Mouse (Mus musculus) embryonic facial prominence, embryonic 14.5 days (tissue): Measurements from ENCODE around the gene Pcca. TPM values are rescaled to one million over a fixed set of nuclear protein-coding genes. Genes with fewer than 3 reads are reported as not detected.
A peak's percentile ranks its signal among the peaks of the same experiment; 100 is the strongest.
"Not testable (repeated sequence)": the region's sequence is repeated elsewhere in the genome, so short reads cannot be mapped to it uniquely, and the experiment has no call there.

Source experiments
- ATAC-seq: fragments of 200-750 bp; cut with Nextera tagmentation; 2 replicates; pipeline ENCODE4 v1.8.0; 2017; ENCODE audit warnings: low read depth, moderate number of reproducible peaks, moderate TSS enrichment
- DNase-seq: peaks from one replicate; pipeline ENCODE4 v3.0.0-alpha.2; 2015; ENCODE audit warnings: low spot score
- H3K27ac ChIP-seq: fragments of 300-500 bp; sonication (generic); replicated peaks from 2 replicates; pipeline ENCODE4 v1.5.1; 2014; ENCODE audit warnings: low read depth, mild to moderate bottlenecking, low read length, moderate library complexity
- H3K27me3 ChIP-seq: fragments of 300-500 bp; sonication (generic); replicated peaks from 2 replicates; pipeline ENCODE4 v1.6.1; 2014; ENCODE audit warnings: low read length; ENCODE audit not compliant: control insufficient read depth, insufficient read depth
- H3K36me3 ChIP-seq: fragments of 300-500 bp; sonication (generic); 2 replicates; pipeline ENCODE4 v1.6.1; 2014; ENCODE audit warnings: low read length, mixed read lengths; ENCODE audit not compliant: control insufficient read depth, insufficient read depth
- H3K4me1 ChIP-seq: fragments of 300-500 bp; sonication (generic); 2 replicates; pipeline ENCODE4 v1.6.1; 2014; ENCODE audit warnings: antibody characterized with exemption, low read length; ENCODE audit not compliant: control insufficient read depth, insufficient read depth
- H3K4me2 ChIP-seq: fragments of 300-500 bp; sonication (generic); 2 replicates; pipeline ENCODE4 v1.6.1; 2014; ENCODE audit warnings: low read depth, mild to moderate bottlenecking, low read length, moderate library complexity, mixed read lengths
- H3K4me3 ChIP-seq: fragments of 300-500 bp; sonication (generic); 2 replicates; pipeline ENCODE4 v1.5.1; 2014; ENCODE audit warnings: low read depth, mild to moderate bottlenecking, low read length
- H3K9ac ChIP-seq: fragments of 300-500 bp; sonication (generic); 2 replicates; pipeline ENCODE4 v1.6.1; 2014; ENCODE audit warnings: low read depth, mild to moderate bottlenecking, low read length, moderate library complexity, mixed read lengths
- H3K9me3 ChIP-seq: fragments of 300-500 bp; sonication (generic); 2 replicates; pipeline ENCODE4 v1.6.1; 2016; ENCODE audit warnings: low read length; ENCODE audit not compliant: control insufficient read depth
- WGBS: fragments of 180-500 bp; shearing (Covaris S2); extraction: QIAGEN DNeasy Blood & Tissue Kit; methylation state at CpG from one replicate; pipeline ENCODE4 v1.1.7; 2014; 5-methylcytosine and 5-hydroxymethylcytosine counted together
- polyA plus RNA-seq: library from polyadenylated mRNA; unstranded; fragments of >200 nt; fragmentation: Nextera tagmentation; extraction: Ambion mirVana; gene quantifications from 2 replicates; pipeline ENCODE4 v1.2.1, GENCODE M21; 2014

The Pcca gene
- polyA plus RNA-seq, 1 experiment from 2014 or later: 23.1 TPM

DNA sequence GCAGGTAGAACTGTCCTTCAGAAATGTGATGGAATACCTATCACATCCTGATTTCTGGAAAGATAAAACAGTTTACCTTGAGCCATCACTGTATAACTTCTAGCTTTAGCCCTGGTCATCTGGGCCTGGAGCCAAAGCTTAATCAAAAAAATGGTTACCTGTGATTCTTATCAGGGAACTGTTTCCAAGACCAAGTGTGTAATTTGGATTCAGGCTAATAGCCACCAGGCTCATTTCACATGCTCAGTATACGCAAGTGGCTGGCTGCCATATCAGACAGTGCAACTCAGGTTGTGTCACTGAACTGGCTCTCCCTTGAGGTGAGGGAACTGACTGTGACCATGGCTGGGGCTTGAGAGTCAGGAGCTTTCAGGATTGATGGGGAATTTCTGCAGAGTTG is 14.3 kb downstream of the Pcca start:
- H3K4me3 ChIP-seq: no peak overlapping the region
- 88% methylated on average over 1 of the region's 1 CpGs for WGBS

DNA sequence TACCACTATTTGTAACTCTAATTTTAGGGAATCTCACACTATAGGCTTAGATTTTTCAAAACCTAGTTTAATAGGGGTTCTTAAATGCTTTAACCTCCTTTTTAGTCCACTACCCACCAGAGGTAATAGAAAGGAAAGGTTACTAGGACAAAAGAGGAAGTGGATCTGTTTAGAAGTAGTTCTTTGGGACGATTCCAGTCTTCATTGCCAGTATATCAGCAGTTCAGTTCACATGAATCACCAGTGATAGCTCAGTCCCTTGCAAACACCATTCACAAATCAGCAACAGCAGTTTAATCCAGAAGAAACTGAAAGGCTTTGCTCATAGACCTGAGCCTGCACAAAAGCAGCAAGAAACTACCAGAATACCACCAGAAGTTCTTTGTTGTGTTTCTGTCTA is 14.8 kb downstream of the Pcca start:
- WGBS: 95% methylated on average over 1 of the region's 1 CpGs
- no peak overlapping the region for H3K9ac ChIP-seq
- no peak overlapping the region for H3K4me3 ChIP-seq
- H3K27me3 ChIP-seq: no peaks in the 10 kb centered on the region
- no peaks in the 10 kb centered on the region for H3K36me3 ChIP-seq
- H3K4me2 ChIP-seq: no peak overlapping the region
- DNase-seq (no peak), ATAC-seq (no peak)
- H3K9me3 ChIP-seq: peaks cover 8% of the 10 kb centered on the region; the same call in 1 of the 2 replicates
- H3K4me1 ChIP-seq: 0 out of 2 replicates have a peak, but pooled peaks cover 2% of the 10 kb centered on the region
- H3K27ac ChIP-seq: no peak overlapping the region

More for the DNA sequence above, 14.3 kb downstream of the Pcca start:
- no peaks in the 10 kb centered on the region for H3K36me3 ChIP-seq
- H3K27me3 ChIP-seq: no peaks in the 10 kb centered on the region
- ATAC-seq (no peak), DNase-seq (no peak)
- no peak overlapping the region for H3K9ac ChIP-seq
- no peak overlapping the region for H3K4me2 ChIP-seq
- 0 out of 2 replicates have a peak, but pooled peaks cover 2% of the 10 kb centered on the region for H3K4me1 ChIP-seq
- no peak overlapping the region for H3K27ac ChIP-seq
- peaks cover 8% of the 10 kb centered on the region; the same call in 1 of the 2 replicates for H3K9me3 ChIP-seq

DNA sequence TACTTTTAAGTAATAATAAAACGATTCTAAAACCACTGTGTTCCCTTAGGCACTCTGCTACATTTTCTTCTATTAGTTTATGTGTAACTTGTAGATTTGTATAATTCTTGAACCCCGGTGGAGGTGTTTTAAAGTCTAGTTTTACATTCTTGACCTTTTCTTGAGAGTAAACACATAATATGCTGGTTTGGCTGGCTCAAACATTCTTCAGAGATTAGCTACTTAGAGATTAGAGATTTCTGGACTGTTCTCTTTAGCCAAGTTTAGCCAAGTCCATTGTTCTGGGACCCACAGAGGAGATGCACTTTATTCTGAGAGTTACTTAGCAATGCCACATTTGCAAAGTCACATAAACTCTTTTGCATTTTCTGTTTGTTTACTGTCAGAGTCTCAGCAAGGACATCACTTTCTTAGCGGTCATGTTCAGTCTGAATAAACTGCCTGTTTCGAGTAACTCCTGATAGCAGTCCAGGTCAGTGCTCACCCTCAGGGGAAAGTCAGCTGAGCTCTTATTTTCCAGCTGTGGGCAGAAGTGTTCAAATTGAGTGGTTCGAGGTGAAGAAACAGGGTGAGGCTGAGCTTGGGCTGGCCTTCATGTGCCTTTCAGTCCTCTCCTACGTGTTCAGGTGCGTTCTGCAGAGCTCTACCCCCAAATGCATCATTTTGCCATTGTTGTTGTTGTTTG is 18.8 kb downstream of the Pcca start:
- no peak for ATAC-seq
- H3K9me3 ChIP-seq: peaks cover 8% of the 10 kb centered on the region; the same call in 1 of the 2 replicates
- 0 out of 2 replicates have a peak, but pooled peaks cover 2% of the 10 kb centered on the region for H3K4me1 ChIP-seq
- H3K4me2 ChIP-seq: no peak overlapping the region
- H3K27ac ChIP-seq: no peak overlapping the region
- H3K27me3 ChIP-seq: no peaks in the 10 kb centered on the region
- no peaks in the 10 kb centered on the region for H3K36me3 ChIP-seq
- no peak for DNase-seq
- no peak overlapping the region for H3K4me3 ChIP-seq
- 65% methylated on average over 7 of the region's 7 CpGs for WGBS
- no peak overlapping the region for H3K9ac ChIP-seq

DNA sequence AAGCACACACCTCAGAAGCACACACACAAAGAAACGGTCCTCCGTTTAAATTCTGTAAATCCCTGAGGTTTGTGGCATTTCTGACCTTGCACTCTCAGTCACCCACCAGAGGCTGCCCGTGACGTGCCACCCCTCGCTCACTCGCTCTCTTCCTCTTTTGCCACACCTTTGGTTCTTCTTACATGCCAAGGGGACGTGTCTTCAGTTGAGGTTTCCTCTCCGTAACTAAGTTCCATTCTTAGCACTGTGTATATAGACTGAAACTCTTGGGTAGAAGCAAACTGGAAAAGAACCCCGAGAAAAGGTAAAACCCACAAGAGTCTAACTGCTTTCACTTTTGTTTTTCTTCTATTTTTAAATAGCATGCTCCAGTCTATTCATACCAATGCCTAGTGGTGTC is 23.2 kb downstream of the Pcca start:
- WGBS: 90% methylated on average over 9 of the region's 9 CpGs
- 0 out of 2 replicates have a peak, but pooled peaks cover 2% of the 10 kb centered on the region for H3K4me1 ChIP-seq
- ATAC-seq: no peak

DNA sequence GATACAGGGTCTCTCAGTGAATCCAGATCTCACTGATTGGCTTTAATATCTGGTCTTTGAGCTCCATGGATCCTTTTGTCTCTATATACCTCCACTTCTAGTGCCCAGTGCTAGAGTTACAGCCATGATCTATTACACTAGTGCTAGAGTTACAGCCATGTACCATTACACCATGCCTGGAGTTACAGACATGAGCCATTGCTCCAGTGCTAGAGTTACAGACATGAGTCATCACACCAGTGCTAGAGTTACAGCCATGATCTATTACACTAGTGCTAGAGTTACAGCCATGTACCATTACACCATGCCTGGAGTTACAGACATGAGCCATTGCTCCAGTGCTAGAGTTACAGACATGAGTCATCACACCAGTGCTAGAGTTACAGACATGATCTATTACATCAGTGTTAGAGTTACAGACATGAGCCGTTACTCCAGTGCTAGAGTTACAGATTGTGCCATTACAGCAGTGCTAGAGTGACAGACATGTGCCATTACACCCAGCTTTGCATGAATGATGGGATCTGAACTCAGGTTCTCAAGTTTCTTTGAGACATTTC is 26.8 kb downstream of the Pcca start:
- H3K4me2 ChIP-seq, H3K4me1 ChIP-seq, H3K9ac ChIP-seq, H3K4me3 ChIP-seq, H3K27ac ChIP-seq, ATAC-seq, H3K27me3 ChIP-seq, DNase-seq, H3K9me3 ChIP-seq, H3K36me3 ChIP-seq: not testable (repeated sequence)
- 61% methylated on average over 1 of the region's 1 CpGs for WGBS

More for the DNA sequence above, 23.2 kb downstream of the Pcca start:
- Histone ChIP-seq H3K9me3 (no peaks in the 10 kb centered on the region), H3K9ac (no peak overlapping the region), H3K4me2 (no peak overlapping the region), H3K36me3 (no peaks in the 10 kb centered on the region), H3K4me3 (no peak overlapping the region), H3K27ac (no peak overlapping the region), H3K27me3 (no peaks in the 10 kb centered on the region)
- no peak for DNase-seq

DNA sequence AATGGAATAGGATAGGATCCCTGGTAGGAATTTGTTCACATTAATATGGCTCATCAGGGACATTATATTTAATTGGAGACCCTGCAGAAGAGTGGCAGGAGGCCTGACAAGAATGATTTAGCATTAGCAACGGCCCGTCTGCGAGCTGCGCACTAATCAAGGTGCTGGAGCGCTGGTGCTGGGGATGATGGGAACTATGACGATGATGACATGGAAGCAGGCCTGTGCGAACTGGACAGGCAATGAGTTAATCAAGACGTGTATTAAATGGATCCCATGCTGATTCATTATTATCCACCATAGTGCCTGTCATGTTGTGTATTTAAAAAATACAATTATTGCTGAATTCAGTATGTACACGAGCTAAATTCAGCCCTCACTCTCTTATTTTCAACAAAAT is 36.7 kb downstream of the Pcca start:
- 66% methylated on average over 9 of the region's 9 CpGs for WGBS
- Histone ChIP-seq H3K4me1 (no peaks in the 10 kb centered on the region), H3K9me3 (no peaks in the 10 kb centered on the region), H3K4me2 (no peak overlapping the region), H3K36me3 (no peaks in the 10 kb centered on the region), H3K4me3 (no peak overlapping the region), H3K9ac (no peak overlapping the region), H3K27me3 (no peaks in the 10 kb centered on the region), H3K27ac (no peak overlapping the region)
- DNase-seq: peak; percentile 36
- no peak for ATAC-seq

DNA sequence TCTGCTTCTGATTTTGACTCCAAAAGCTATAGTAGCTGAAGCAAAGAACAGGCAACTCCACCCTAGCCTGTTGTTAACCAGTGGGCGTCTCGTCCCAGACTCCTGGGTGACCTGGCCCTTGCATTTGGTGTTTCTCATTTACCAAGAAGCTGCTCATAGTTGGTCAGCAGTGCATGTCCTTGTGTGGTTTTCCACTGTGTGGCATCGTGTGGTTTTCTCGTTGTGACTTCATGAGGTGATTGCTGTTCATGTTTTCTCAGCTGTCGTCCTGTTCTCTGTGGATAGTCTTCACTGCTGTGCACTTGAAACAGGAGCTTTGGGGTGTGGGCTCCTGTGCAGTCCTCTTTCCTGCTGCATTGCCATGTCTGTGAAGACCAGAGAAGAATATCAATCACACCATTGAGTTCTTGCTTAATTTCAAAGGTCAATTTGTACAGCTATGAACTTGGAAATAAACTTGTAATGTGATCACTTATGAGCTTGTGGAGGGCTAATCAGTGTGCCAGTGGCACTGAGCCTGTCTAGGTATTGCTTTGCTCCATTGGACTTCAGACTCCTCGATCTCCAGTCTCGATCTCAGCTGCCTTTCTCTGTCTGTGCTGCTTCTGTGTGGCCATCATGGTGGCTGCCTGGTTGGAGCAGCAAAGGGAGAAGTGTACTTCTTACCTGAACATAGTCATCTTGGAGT is 40.1 kb downstream of the Pcca start:
- H3K9ac ChIP-seq: no peak overlapping the region
- H3K4me2 ChIP-seq: no peak overlapping the region
- WGBS: 74% methylated on average over 7 of the region's 7 CpGs
- no peaks in the 10 kb centered on the region for H3K27me3 ChIP-seq
- ATAC-seq (no peak), DNase-seq (no peak)
- no peaks in the 10 kb centered on the region for H3K4me1 ChIP-seq
- no peak overlapping the region for H3K4me3 ChIP-seq
- no peaks in the 10 kb centered on the region for H3K36me3 ChIP-seq
- H3K27ac ChIP-seq: no peak overlapping the region
- no peaks in the 10 kb centered on the region for H3K9me3 ChIP-seq

DNA sequence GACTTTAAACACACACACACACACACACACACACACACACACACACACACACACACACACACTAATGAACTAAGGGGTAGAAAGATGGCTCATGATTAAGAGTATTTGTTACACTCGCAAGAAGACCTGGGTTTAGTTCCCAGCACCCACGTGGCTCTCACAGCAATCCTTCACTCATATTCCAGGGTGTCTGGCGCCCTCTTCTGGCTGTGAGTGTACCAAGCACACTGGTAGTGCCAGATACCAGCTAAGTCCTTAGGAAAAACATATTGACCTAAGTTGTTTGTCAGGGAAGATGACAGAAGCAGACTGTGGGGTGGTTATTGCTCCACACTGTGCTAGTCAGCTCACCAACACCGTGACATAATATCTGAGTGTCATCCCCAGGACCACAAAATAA is 43.7 kb downstream of the Pcca start:
- no peak for ATAC-seq

More for the DNA sequence above, 43.7 kb downstream of the Pcca start:
- WGBS: 74% methylated on average over 4 of the region's 4 CpGs
- H3K27ac ChIP-seq: no peak overlapping the region
- H3K4me2 ChIP-seq: no peak overlapping the region
- H3K36me3 ChIP-seq: no peaks in the 10 kb centered on the region
- no peaks in the 10 kb centered on the region for H3K9me3 ChIP-seq
- H3K27me3 ChIP-seq: no peaks in the 10 kb centered on the region
- H3K4me3 ChIP-seq: no peak overlapping the region
- no peaks in the 10 kb centered on the region for H3K4me1 ChIP-seq
- no peak for DNase-seq
- no peak overlapping the region for H3K9ac ChIP-seq
